Mouse (Mus musculus): ENCODE measurements around the gene Opcml. TPM values are rescaled to one million over a fixed set of nuclear protein-coding genes. Genes with fewer than 3 reads are reported as not detected.

Opcml gene
- polyA plus RNA-seq, 1 experiment from 2014 or later: 2.9 TPM

GRCm38 (mm10) chr9:28870478-28870877, 1079.9 kb downstream of the Opcml start:
- no peak overlapping the region for H3K4me3 ChIP-seq
- WGBS: 71% methylated on average over 1 of the region's 1 CpGs
- no peak for ATAC-seq (ENCODE audit: insufficient number of reproducible peaks, insufficient read depth, low FRiP score, low TSS enrichment, low read depth)
- H3K9ac ChIP-seq: no peak overlapping the region
- no peak overlapping the region for H3K4me2 ChIP-seq
- H3K27ac ChIP-seq: no peak overlapping the region
- no peaks in the 10 kb centered on the region for H3K9me3 ChIP-seq
- H3K36me3 ChIP-seq: no peaks in the 10 kb centered on the region
- no peaks in the 10 kb centered on the region for H3K27me3 ChIP-seq
- H3K4me1 ChIP-seq: no peaks in the 10 kb centered on the region

DNA sequence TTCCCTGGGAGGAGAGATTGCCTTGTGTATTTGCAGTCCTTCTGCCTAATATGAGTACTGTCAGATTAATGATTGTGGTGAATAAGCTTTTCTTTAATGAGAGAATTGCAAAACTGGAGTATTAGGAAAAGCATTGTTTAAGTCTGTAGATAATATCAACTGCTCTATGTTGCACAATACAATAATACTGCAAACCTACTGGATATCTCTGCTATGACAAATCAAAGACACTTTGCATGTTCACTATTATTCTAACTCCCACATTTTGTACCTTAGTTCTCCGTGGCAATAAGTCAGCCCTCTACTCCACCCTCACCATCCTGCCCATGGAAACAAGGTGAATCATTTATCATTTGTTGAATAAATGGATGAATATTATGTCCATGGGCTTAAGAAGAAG, 1092.0 kb downstream of the Opcml start:
- H3K27ac ChIP-seq: no peak overlapping the region
- no peaks in the 10 kb centered on the region for H3K9me3 ChIP-seq
- no peaks in the 10 kb centered on the region for H3K36me3 ChIP-seq
- H3K4me1 ChIP-seq: no peaks in the 10 kb centered on the region
- H3K4me2 ChIP-seq: no peak overlapping the region
- no peak overlapping the region for H3K4me3 ChIP-seq
- ATAC-seq (ENCODE audit: insufficient number of reproducible peaks, insufficient read depth, low FRiP score, low TSS enrichment, low read depth): no peak
- WGBS: 77% methylated on average over 1 of the region's 1 CpGs
- H3K9ac ChIP-seq: no peak overlapping the region
- H3K27me3 ChIP-seq: no peaks in the 10 kb centered on the region

GRCm38 (mm10) chr9:28891611-28892010, 1101.0 kb downstream of the Opcml start:
- no peaks in the 10 kb centered on the region for H3K27me3 ChIP-seq
- H3K4me1 ChIP-seq: no peaks in the 10 kb centered on the region
- no peak overlapping the region for H3K4me2 ChIP-seq
- H3K9ac ChIP-seq: no peak overlapping the region
- ATAC-seq (ENCODE audit: insufficient number of reproducible peaks, insufficient read depth, low FRiP score, low TSS enrichment, low read depth): no peak
- 90% methylated on average over 8 of the region's 8 CpGs for WGBS
- H3K27ac ChIP-seq: no peak overlapping the region
- no peak overlapping the region for H3K4me3 ChIP-seq
- H3K36me3 ChIP-seq: no peaks in the 10 kb centered on the region
- H3K9me3 ChIP-seq: no peaks in the 10 kb centered on the region

GRCm38 (mm10) chr9:28903291-28903690, 1112.7 kb downstream of the Opcml start:
- no peak for ATAC-seq (ENCODE audit: insufficient number of reproducible peaks, insufficient read depth, low FRiP score, low TSS enrichment, low read depth)
- Histone ChIP-seq H3K9me3 (no peaks in the 10 kb centered on the region), H3K4me2 (no peak overlapping the region), H3K27me3 (no peaks in the 10 kb centered on the region), H3K27ac (no peak overlapping the region), H3K4me3 (no peak overlapping the region), H3K4me1 (no peaks in the 10 kb centered on the region), H3K9ac (no peak overlapping the region), H3K36me3 (no peaks in the 10 kb centered on the region)
- 95% methylated on average over 1 of the region's 1 CpGs for WGBS

GRCm38 (mm10) chr9:28909738-28910137, 1119.2 kb downstream of the Opcml start:
- H3K4me2 ChIP-seq: no peak overlapping the region
- H3K27me3 ChIP-seq: no peaks in the 10 kb centered on the region
- no peaks in the 10 kb centered on the region for H3K9me3 ChIP-seq
- H3K9ac ChIP-seq: no peak overlapping the region
- H3K4me3 ChIP-seq: no peak overlapping the region
- ATAC-seq (ENCODE audit: insufficient number of reproducible peaks, insufficient read depth, low FRiP score, low TSS enrichment, low read depth): no peak
- WGBS: 82% methylated on average over 4 of the region's 4 CpGs
- no peak overlapping the region for H3K27ac ChIP-seq
- H3K4me1 ChIP-seq: no peaks in the 10 kb centered on the region
- H3K36me3 ChIP-seq: no peaks in the 10 kb centered on the region

DNA sequence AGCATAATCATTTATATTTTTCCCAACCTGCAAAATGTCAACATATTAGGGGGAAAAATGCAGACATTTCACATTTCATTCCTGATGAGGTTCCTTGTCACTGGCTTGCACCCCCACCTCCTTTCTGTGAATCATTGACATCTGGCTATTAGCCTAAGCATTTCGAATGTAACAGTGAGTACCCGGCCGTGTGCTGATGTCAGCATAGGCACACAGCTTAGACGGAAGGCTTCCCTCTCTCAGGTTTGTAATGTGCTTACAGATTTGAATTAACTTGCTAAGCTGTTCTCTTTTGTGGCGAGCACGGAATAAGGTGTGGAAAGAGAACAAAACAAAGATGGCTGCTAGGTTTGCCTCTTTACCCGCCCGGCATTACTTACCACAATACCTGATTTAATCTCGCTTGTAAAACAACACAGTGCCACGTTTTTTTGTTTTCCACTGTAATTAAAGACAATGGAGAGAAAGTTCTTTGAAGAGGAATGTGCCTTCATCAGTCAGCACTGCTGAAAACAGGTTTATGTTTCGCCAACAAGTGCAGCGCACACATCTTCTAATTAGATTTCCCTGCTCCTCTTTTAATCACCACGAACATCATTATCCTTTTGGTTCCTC, 1121.1 kb downstream of the Opcml start:
- ATAC-seq (ENCODE audit: insufficient number of reproducible peaks, insufficient read depth, low FRiP score, low TSS enrichment, low read depth): no peak
- H3K27ac ChIP-seq: no peak overlapping the region
- no peak overlapping the region for H3K4me3 ChIP-seq
- H3K9me3 ChIP-seq: no peaks in the 10 kb centered on the region
- H3K9ac ChIP-seq: no peak overlapping the region
- WGBS: 47% methylated on average over 13 of the region's 13 CpGs
- H3K36me3 ChIP-seq: no peaks in the 10 kb centered on the region
- H3K27me3 ChIP-seq: no peaks in the 10 kb centered on the region
- H3K4me1 ChIP-seq: no peaks in the 10 kb centered on the region
- no peak overlapping the region for H3K4me2 ChIP-seq

DNA sequence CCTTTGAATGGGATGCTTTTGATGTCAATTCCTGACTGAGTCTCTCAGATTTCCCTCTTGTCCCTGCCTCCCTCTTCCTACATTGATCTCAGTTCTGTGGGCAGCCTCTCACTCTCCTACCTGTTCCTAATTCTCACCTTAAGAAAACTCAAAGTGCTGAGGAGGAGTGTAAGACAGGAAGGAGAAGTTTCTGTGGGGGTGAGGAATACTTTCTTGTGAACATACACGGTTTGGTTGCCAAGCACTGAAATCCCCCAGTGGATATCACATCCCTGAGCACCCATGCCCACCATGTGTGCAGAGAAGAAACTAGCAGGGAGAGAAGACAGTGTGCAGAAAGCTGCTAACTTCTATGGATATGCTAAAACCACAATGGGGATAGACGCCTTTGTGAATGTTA, 1141.5 kb downstream of the Opcml start:
- no peaks in the 10 kb centered on the region for H3K4me1 ChIP-seq
- no peak overlapping the region for H3K9ac ChIP-seq
- ATAC-seq (ENCODE audit: insufficient number of reproducible peaks, insufficient read depth, low FRiP score, low TSS enrichment, low read depth): no peak
- H3K4me2 ChIP-seq: no peak overlapping the region
- no peaks in the 10 kb centered on the region for H3K27me3 ChIP-seq
- H3K27ac ChIP-seq: no peak overlapping the region
- no peaks in the 10 kb centered on the region for H3K36me3 ChIP-seq
- no peaks in the 10 kb centered on the region for H3K9me3 ChIP-seq
- 78% methylated on average over 2 of the region's 2 CpGs for WGBS
- H3K4me3 ChIP-seq: no peak overlapping the region

DNA sequence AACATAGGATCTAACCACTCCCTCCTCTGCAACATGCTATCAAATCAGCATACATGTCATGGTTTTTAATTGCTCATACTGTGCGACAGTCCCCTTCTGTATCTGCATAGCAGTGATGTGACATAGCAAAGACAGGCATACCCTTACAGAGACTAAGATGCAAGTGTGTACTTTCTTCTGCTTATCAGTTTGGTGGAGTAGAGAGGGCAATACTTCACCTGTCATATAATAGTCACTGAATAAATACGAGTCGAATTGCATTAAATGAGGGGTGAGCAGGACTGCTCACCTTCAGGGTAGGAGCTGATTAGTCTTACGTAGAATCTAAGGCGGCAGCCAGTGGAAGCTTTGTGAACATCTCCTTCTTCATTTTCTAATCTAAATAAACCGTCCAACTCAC, 1146.6 kb downstream of the Opcml start:
- Histone ChIP-seq H3K36me3 (no peaks in the 10 kb centered on the region), H3K9me3 (no peaks in the 10 kb centered on the region), H3K9ac (no peak overlapping the region), H3K27me3 (no peaks in the 10 kb centered on the region), H3K27ac (no peak overlapping the region), H3K4me2 (no peak overlapping the region), H3K4me1 (no peaks in the 10 kb centered on the region), H3K4me3 (no peak overlapping the region)
- ATAC-seq (ENCODE audit: insufficient number of reproducible peaks, insufficient read depth, low FRiP score, low TSS enrichment, low read depth): no peak
- WGBS: 80% methylated on average over 6 of the region's 6 CpGs

DNA sequence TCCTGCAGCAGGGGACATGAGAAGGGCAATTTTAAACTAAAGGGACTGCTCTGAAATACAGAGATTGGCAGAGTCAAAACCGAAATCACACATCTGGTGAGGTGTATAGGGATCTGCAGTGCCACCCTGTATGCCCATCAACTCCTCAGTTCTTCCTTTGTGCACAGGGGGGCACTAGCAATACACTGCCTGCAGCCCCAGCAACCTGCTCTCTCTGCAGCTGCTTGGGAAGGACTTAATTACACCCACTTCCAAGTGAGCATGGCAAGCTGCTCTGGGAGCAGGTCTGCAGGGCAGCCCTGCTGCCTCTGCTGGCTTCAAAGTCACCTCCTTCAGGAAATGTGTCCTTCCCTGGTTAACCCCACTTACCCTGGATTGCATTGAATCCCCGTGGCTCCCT, 1147.4 kb downstream of the Opcml start:
- H3K4me2 ChIP-seq: no peak overlapping the region
- no peak overlapping the region for H3K27ac ChIP-seq
- no peaks in the 10 kb centered on the region for H3K36me3 ChIP-seq
- no peak overlapping the region for H3K4me3 ChIP-seq
- H3K27me3 ChIP-seq: no peaks in the 10 kb centered on the region
- H3K9me3 ChIP-seq: no peaks in the 10 kb centered on the region
- no peak for ATAC-seq (ENCODE audit: insufficient number of reproducible peaks, insufficient read depth, low FRiP score, low TSS enrichment, low read depth)
- 66% methylated on average over 2 of the region's 2 CpGs for WGBS
- H3K9ac ChIP-seq: no peak overlapping the region
- no peaks in the 10 kb centered on the region for H3K4me1 ChIP-seq

- Histone ChIP-seq H3K4me1 (no peaks in the 10 kb centered on the region), H3K27ac (no peak overlapping the region), H3K36me3 (no peaks in the 10 kb centered on the region), H3K4me3 (no peak overlapping the region), H3K9ac (no peak overlapping the region), H3K9me3 (no peaks in the 10 kb centered on the region), H3K4me2 (no peak overlapping the region), H3K27me3 (no peaks in the 10 kb centered on the region)
- no peak for ATAC-seq (ENCODE audit: insufficient number of reproducible peaks, insufficient read depth, low FRiP score, low TSS enrichment, low read depth)
Measured at GRCm38 (mm10) chr9:28940901-28941300, 1150.3 kb downstream of the Opcml start.

DNA sequence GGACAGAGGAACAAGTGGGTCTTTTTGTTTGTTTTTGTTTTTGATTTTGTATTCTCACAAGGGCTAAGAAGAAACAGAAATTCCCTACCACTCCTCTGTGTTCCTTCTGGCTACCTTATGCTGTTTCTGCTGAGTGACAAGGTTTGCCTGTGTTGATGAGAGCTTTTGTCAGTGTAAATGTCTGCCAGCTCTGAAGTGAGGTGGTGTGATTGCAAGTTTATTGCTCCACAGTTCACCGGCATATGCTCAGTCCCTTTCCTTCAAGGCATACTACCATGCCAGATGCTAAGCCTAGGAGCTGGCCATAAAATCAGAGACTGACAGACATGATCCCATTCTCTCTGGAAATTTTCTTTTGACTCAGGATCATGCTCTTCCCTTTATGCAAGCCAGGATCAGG, 1178.9 kb downstream of the Opcml start:
- Histone ChIP-seq H3K9ac (no peak overlapping the region), H3K4me2 (no peak overlapping the region), H3K9me3 (no peaks in the 10 kb centered on the region; the same call in 1 of the 2 replicates), H3K27ac (no peak overlapping the region), H3K4me3 (no peak overlapping the region), H3K27me3 (no peaks in the 10 kb centered on the region), H3K36me3 (no peaks in the 10 kb centered on the region), H3K4me1 (no peaks in the 10 kb centered on the region)
- ATAC-seq (ENCODE audit: insufficient number of reproducible peaks, insufficient read depth, low FRiP score, low TSS enrichment, low read depth): no peak
- 79% methylated on average over 1 of the region's 1 CpGs for WGBS
